Mouse (Mus musculus) heart, adult 9 months (tissue): ENCODE data around the gene Sos1.
A peak's percentile ranks its signal among the peaks of the same experiment; 100 is the strongest.

Source experiments
- DNase-seq, 2 experiments: peaks; one replicate each; pipeline ENCODE4 v3.0.0; 2022; ENCODE audit warnings: low spot score in 2 of 2

Gene Sos1

DNA sequence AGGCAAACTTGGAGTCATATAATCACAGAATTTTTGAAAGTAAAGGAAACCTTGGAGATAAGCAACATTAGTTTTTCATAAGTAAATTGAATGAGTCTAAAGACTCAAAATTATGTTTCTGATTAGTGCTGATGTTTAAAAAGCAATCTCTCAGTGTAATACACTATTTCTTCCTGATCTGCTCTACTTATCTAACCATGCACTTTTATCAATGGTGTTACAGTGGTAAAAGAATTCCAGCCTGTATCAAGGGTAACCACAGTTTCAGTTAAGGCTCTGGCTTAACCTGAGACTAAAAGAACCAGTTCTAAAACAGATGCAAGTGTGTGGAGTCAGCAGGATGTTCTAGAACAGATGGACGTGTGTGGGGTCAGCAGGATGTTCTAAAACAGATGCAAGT is 59.3 kb downstream of the Sos1 start:
- no peak for DNase-seq

DNA sequence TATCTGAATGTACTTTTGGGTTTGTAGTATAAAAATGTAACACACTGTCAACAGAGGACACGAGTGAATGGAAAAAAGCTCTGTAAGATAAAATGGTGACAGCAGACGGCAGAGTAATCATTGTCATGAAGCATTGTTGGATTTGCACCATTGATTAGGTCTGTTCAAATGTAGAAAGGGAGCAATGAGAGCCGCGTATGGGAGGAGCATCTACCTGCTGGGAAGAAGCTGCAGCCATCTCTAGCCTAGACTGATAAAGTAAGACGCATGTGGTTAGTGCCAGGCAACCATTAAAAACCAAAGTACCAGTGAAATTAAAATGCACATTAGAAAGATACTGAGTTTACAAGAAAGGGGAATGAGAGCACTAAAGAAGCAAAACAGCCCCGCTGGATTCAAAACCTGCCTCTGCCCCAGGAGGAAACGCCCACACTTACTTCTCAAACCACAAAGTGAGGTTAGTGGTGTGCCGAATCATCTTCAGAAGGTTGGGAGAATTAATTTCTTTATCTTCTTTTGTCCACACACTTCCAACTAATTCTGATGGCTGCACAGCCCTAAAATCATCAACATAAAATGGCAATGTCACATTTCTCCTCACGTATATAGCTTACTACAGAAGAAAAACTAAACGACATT is 61.6 kb downstream of the Sos1 start:
- DNase-seq, result no peak

- no peak for DNase-seq
Observed at GRCm38 (mm10) chr17:80411182-80411581, 69.1 kb downstream of the Sos1 start.

GRCm38 (mm10) chr17:80398243-80398642 is 82.0 kb downstream of the Sos1 start:
- no peak for DNase-seq

GRCm38 (mm10) chr17:80391423-80392403 is 88.5 kb downstream of the Sos1 start:
- peak; percentile 38 to 40 for DNase-seq

GRCm38 (mm10) chr17:80390024-80390423 is 90.2 kb downstream of the Sos1 start:
- no peak for DNase-seq

GRCm38 (mm10) chr17:80385671-80386070 is 94.6 kb downstream of the Sos1 start:
- no peak for DNase-seq

DNA sequence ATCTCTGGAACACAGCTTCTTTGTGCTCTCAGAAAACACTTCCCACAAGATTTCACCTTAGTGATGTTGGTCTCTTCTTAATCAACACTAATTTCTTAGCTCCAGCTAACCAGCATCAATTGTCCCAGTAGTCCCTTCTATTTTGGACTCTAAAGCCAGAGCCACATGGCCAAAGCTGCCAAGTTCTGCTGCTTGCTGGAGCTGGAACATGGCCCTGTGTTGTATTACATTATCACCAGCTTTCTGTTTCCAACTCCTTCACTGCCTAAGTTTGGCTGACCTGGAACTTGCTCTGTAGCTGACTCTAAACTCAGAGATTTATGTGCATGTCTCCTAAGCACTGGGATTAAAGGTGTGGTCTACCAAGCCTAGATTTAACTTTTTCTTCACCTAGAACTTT is 101.9 kb downstream of the Sos1 start:
- DNase-seq, result peak; percentile 21 to 45

DNA sequence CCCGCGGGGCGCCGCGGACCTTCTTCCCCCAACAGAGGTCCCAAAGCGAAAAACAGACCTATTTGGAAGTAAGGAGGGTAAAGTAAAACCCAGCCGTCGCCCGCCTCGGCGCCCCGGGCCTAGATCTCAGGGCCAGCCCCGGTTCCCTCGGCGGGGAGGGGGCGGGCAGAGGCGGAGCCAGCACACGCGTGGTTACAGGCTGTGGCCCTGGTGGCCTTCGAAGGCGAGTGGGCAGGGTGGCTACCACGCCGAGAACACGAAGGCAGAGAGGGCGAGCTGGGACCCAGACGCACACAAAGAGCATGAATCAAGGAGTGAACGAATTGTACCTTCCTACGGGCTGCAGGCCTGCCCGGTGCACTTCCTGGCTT is 106.5 kb downstream of the Sos1 start:
- no peak for DNase-seq

GRCm38 (mm10) chr17:80372989-80373725 is 107.1 kb downstream of the Sos1 start, which contains the start of gene Gm10190:
TSS of gene Gm10190 (minus strand) at chr17:80373541.
- DNase-seq, result peak; percentile 86 to 88

- no peak for DNase-seq
Observed at GRCm38 (mm10) chr17:80368606-80369005, 111.6 kb downstream of the Sos1 start.

DNA sequence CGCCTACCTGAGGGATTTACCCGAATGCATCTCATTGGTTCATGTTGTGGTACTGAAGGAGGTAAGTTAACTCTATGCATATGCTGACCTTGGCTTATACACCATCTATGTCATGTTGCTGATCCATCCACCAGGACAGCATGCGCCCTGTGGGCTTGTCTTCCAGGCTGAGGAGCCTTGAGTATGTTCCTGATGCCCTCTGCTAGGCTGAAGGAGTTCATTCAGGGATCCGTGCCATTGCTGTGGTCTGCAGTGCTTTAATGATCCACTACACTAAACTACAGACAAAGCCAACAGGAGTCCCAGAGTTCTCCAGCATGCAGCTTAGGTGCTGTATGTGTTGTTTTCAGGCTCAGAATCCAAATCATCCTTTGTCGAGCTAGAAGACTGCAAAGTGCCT is 113.0 kb downstream of the Sos1 start:
- no peak for DNase-seq

- DNase-seq, result no peak
Observed at GRCm38 (mm10) chr17:80360245-80360644, 120.0 kb downstream of the Sos1 start.

DNA sequence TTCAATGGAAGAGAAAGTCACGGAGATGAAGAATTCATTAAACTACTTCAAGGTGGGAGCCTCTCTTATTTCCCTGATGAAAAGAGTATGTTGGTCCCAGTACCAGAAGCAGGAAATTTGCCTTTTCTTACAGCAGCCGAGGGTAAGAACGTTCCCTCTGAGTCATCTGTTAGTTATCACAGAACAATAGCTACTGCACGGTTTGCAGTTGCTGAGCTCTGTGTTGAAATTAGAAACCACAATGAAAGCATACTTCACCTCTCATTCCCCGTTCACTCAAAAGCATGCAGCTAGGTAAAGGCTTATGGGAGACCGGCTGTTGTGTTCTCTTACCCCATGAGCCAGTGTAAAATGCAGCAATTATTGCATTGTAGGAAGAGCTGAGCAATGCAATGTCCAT is 133.0 kb downstream of the Sos1 start:
- DNase-seq, result no peak

DNA sequence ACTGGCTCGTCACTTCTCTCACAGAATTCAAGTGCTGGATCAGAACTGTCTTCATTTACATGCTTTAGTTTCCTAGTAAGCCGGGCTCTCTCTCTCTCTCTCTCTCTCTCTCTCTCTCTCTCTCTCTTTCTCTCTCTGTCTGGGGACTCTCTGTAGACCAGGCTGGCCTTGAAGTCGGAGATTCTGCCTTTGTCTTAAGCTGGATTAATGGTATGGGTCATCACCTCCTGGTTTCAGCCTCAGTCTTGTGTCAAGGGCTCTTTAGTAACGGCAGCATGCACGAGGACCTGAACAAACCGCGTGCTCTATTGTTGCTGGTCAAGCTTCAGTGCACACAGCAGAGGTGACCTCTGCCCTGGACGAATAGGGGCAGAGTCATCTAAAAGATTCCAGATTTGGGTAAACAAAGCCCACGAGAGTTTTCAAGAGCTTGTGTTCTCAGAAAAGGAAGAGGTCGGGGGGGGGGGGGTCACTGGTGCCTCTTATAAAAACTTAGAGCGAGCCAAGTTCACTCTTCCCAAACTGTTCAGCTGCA is 133.6 kb downstream of the Sos1 start:
- DNase-seq, result no peak

DNA sequence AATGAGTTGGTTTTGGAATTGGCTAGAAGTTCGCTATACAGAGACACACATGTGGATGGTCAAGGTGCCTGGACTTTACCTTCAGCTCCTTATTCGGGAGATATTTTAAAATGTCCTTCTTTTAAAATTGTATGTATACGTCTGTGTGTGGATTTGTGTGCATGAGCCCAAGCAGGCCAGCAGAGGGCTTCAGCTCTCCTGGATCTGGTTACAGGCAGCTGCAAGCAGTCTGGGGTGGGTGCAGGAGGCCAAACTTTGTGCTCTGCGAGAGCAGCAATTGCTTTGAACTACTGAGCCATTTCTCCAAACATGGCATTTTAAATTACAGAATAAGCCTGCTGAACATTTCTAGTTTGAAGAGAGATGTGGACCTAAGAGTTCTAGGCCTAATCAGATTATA is 135.0 kb downstream of the Sos1 start:
- no peak for DNase-seq
